Mouse (Mus musculus) heart, adult 2 months (tissue): ENCODE results near the gene Olfml2a. TPM values are rescaled to one million over a fixed set of nuclear protein-coding genes. Genes with fewer than 3 reads are reported as not detected.

ENCODE experiments used
- DNase-seq, 2 experiments: peaks; one replicate each; pipeline ENCODE4 v3.0.0; 2021
- H3K27ac ChIP-seq: fragments of 200-600 bp; 2 replicates; pipeline ENCODE4 v1.8.1; 2022
- H3K27me3 ChIP-seq: fragments of 200-500 bp; 2 replicates; pipeline ENCODE4 v1.6.1; 2012; ENCODE audit warnings: mild to moderate bottlenecking, low read length, inconsistent platforms, mixed read lengths; ENCODE audit not compliant: control insufficient read depth, insufficient read depth
- H3K36me3 ChIP-seq: fragments of 200-500 bp; 2 replicates; pipeline ENCODE4 v1.6.1; 2012; ENCODE audit warnings: low read length, inconsistent platforms; ENCODE audit not compliant: control insufficient read depth, insufficient read depth
- H3K4me1 ChIP-seq: fragments of 200-500 bp; 2 replicates; pipeline ENCODE4 v1.6.1; 2011; ENCODE audit warnings: low read length; ENCODE audit not compliant: control insufficient read depth, insufficient read depth
- H3K4me3 ChIP-seq: fragments of 200-600 bp; 2 replicates; pipeline ENCODE4 v1.8.1; 2022
- H3K79me2 ChIP-seq: fragments of 200-500 bp; replicated peaks from 2 replicates; pipeline ENCODE4 v1.6.1; 2012; ENCODE audit warnings: mild to moderate bottlenecking, inconsistent platforms, low read length, moderate library complexity, mixed read lengths; ENCODE audit not compliant: control insufficient read depth, insufficient read depth
- H3K9ac ChIP-seq: fragments of 200-500 bp; 2 replicates; pipeline ENCODE4 v1.6.1; 2012; ENCODE audit warnings: low read depth, mild to moderate bottlenecking, control low read depth, inconsistent platforms, low read length, mixed read lengths
- CTCF ChIP-seq: fragments of 200-600 bp; IDR thresholded peaks from 2 replicates; pipeline ENCODE4 v1.8.1; 2022; ENCODE audit warnings: antibody characterized with exemption, mild to moderate bottlenecking, moderate library complexity
- EP300 ChIP-seq: fragments of 200-500 bp; IDR thresholded peaks from 2 replicates; pipeline ENCODE4 v1.6.1; 2011; ENCODE audit warnings: low read depth, low read length, control low read depth; ENCODE audit not compliant: insufficient read depth
- POLR2A ChIP-seq: fragments of 200-500 bp; IDR thresholded peaks from 2 replicates; pipeline ENCODE4 v1.6.1; 2011; ENCODE audit warnings: mild to moderate bottlenecking, low read depth, low read length, control low read depth; ENCODE audit not compliant: insufficient read depth
- WGBS: fragments of 180-500 bp; shearing (Covaris S2); methylation state at CpG from one replicate; pipeline ENCODE4 v1.1.7; 2018; 5-methylcytosine and 5-hydroxymethylcytosine counted together
- intact Hi-C: fragments of 180-260 bp; cut with DNase I; formaldehyde crosslinking; loops from one replicate; pipeline ENCODE4 v1.15.1; 2025
- polyA plus RNA-seq: library from polyadenylated mRNA; depleted of rRNA; stranded (reverse); fragments of >200 nt; gene quantifications from 2 replicates; pipeline ENCODE4 v1.2.3, GENCODE M21; 2012
- total RNA-seq, 2 experiments: library from RNA; stranded (reverse); gene quantifications; 2 replicates each; pipeline ENCODE4 v1.2.3; 2021

Olfml2a gene
- total and polyA plus RNA-seq, 3 experiments = 2.9 to 3.8 (median 3.0) TPM

DNA sequence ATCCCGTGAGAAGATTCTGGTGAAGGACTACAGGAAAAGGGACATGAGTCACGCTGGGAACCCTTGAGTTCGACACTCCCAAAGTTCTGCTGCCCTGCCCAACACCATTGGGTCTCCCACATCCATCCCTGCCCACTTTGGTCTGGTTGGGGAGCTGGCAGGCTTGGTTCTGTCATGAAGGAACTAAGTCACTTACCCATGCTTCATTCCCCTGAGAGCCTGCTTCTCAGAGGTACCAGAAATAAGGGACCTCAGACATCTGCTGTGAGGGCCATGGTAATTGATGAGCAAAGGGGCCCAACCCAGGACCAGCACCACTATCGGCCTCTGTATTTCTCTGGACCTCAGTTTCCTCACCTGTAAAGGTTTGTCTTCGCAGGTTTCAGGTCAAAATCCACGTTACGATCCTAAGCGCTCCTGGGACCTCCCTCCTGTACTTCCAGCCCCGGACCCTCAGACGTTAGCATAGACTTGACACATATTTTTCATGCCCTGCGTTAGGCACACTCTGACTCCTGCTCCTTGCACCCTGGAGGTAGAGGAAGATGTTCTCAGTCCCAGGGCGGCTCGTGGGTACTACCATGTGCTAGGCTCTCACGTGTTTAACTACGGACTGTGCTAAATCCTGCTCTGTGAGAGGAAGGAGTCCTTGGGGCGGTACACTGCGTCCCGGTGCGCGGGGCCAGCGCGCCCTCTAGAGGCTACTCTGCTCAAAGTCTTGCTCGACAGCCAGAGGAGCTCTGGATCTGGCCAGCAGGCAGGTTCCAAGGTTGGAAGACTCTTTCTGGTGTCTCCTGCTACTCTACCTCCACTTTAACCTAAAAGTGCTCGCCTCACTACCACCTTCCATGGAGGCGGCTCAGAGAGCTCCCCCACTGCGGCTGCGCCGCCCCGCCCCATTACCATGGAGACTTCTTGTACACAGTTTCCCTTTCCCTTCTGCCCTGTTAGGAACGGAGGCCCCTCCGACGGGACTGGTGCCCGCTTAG is 65.9 kb downstream of the Olfml2a start, which contains the start of gene Wdr38:
TSS of gene Wdr38 (plus strand) at position 91 of the 989 bp plus-strand sequence.
- Histone ChIP-seq H3K27me3 (no peaks in the 10 kb centered on the region), H3K27ac (peak within 1 kb of the TSS; percentile 71), H3K4me3 (peak within 1 kb of the TSS; percentile 57), H3K36me3 (no peaks in the 10 kb centered on the region), H3K79me2 (no peaks in the 10 kb centered on the region), H3K4me1 (peaks cover 2% of the 10 kb centered on the region; the same call in 1 of the 2 replicates), H3K9ac (peak within 1 kb of the TSS; percentile 58)
- WGBS = 9% methylated on average over 33 of the region's 33 CpGs
- intact Hi-C loops = loop anchor here (1.0 to 5.0 kb wide), 2 partner anchors 70 to 200 kb away; partner anchors contain the start of gene Nr6a1
- TF ChIP-seq CTCF = peak; percentile 99
- peak; percentile 75; the same call in 1 of the 2 replicates for TF ChIP-seq EP300
- no peak for TF ChIP-seq POLR2A
- peak; percentile 91 for DNase-seq

DNA sequence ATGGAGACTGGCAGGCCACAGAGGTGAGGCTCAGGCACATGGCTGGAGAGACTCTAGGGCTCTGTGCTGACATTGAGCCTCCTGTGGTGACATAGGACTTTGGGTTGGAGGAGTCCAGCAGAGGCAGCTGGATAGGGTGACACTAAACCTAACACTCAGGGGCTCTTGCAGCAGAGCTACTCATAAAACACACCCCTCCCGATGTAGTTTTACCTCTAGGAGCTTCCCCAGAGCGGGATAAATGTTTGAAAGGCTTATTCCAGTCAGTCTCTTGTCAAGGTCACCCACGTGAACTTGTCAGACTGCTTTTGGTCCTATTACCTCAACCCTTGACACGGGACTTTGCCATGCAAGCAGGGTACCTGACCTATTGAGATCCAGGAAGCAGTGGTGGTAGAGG is 67.6 kb downstream of the Olfml2a start:
- Histone ChIP-seq H3K79me2 (no peaks in the 10 kb centered on the region), H3K4me3 (no peak overlapping the region), H3K36me3 (peaks cover 6% of the 10 kb centered on the region; the same call in 1 of the 2 replicates), H3K4me1 (peaks cover 5% of the 10 kb centered on the region), H3K27ac (no peak overlapping the region), H3K27me3 (no peaks in the 10 kb centered on the region), H3K9ac (no peak overlapping the region)
- WGBS = 56% methylated on average over 4 of the region's 4 CpGs
- intact Hi-C loops = loop anchor here (5.0 kb wide), 1 partner anchor 202 kb away; no protein-coding TSS in a partner anchor
- DNase-seq = no peak
- TF ChIP-seq POLR2A (no peak), EP300 (no peak), CTCF (no peak)

DNA sequence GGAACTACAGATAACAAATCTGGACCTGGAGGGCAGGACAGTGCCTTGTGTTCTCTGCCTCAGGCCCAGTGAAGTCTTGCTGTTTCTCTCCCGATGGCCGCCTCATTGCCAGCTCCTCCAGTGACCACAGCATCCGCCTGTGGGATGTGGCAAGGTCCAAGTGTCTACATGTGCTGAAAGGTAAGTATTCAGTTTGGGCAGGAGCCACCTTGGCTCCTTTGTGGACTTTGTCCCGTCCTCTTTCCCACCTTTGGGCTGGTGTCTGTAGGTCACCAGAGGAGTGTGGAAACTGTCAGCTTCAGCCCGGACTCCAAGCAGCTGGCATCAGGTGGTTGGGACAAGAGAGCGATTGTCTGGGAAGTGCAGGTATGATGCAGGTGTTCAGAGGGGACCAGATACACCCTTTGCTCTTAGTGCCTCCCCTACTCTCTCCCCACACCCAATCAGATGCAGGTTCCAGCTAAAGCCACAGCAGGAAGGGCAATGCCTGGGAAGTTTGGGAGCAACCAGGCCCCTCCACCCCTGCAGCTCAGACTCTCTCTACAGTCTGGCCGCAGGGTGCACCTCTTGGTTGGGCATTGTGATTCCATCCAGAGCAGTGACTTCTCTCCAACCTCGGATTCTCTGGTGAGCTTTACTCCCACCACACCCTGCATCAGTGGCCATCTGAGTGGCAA is 68.3 kb downstream of the Olfml2a start:
- peaks cover 5% of the 10 kb centered on the region for H3K4me1 ChIP-seq
- H3K4me3 ChIP-seq = no peak overlapping the region
- DNase-seq = no peak
- no peaks in the 10 kb centered on the region for H3K27me3 ChIP-seq
- WGBS = 64% methylated on average over 8 of the region's 8 CpGs
- no peak overlapping the region for H3K9ac ChIP-seq
- H3K27ac ChIP-seq = no peak overlapping the region
- intact Hi-C loops = loop anchor here (5.0 to 10.0 kb wide), 2 partner anchors 203 to 355 kb away; partner anchors contain the start of gene Psmb7
- H3K79me2 ChIP-seq = no peaks in the 10 kb centered on the region
- no peak for TF ChIP-seq POLR2A
- TF ChIP-seq CTCF = no peak
- no peak for TF ChIP-seq EP300
- H3K36me3 ChIP-seq = peaks cover 6% of the 10 kb centered on the region; the same call in 1 of the 2 replicates

DNA sequence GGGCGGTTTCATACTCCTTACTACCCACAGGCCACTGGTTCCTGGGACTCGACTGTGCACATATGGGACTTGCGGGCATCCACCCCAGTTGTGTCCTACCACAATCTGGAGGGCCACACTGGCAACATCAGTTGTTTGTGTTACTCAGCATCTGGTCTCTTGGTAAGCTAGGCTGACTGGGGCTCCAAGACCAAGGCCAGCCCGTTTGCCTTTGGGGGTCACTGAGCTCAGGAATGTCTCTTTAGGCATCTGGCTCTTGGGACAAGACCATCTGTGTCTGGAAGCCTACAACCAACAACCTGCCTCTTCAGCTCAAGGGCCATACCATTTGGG is 68.8 kb downstream of the Olfml2a start:
- DNase-seq = no peak
- Histone ChIP-seq H3K27me3 (no peaks in the 10 kb centered on the region), H3K9ac (no peak overlapping the region), H3K27ac (no peak overlapping the region), H3K4me3 (no peak overlapping the region), H3K4me1 (peaks cover 5% of the 10 kb centered on the region), H3K36me3 (peaks cover 6% of the 10 kb centered on the region; the same call in 1 of the 2 replicates), H3K79me2 (no peaks in the 10 kb centered on the region)
- no peak for TF ChIP-seq POLR2A
- TF ChIP-seq CTCF = no peak
- TF ChIP-seq EP300 = no peak
- intact Hi-C loops = loop anchor here (10.0 kb wide), 1 partner anchor 356 kb away; the partner anchor contains the start of gene Psmb7
- 77% methylated on average over 4 of the region's 4 CpGs for WGBS

DNA sequence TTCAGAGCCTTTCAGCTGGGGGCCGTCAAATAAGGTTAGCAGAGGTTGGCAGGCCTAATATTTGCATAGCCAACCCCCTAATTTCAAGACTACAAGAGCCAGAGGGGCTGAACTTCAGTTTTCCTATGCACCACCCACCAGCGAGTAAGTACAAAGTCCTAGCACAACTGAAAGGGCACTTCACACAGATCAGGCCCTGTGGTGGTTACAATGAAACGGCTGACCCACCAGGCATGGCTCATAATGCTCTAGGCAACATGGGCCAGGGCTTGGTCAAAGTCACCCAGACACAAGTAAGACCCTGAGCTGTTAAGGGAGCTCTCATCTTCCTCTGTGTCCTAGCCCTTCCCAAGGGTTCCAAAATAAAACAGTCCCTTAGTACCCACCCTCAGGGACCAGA is 70.1 kb downstream of the Olfml2a start:
- WGBS = 82% methylated on average over 3 of the region's 3 CpGs
- Histone ChIP-seq H3K4me3 (no peak overlapping the region), H3K9ac (no peak overlapping the region), H3K79me2 (no peaks in the 10 kb centered on the region), H3K36me3 (peaks cover 6% of the 10 kb centered on the region; the same call in 1 of the 2 replicates), H3K27me3 (no peaks in the 10 kb centered on the region), H3K27ac (no peak overlapping the region), H3K4me1 (peaks cover 8% of the 10 kb centered on the region)
- no peak for DNase-seq
- intact Hi-C loops = loop anchor here (10.0 kb wide), 1 partner anchor 357 kb away; the partner anchor contains the start of gene Psmb7
- TF ChIP-seq CTCF = no peak
- TF ChIP-seq POLR2A = no peak
- TF ChIP-seq EP300 = no peak
